Mouse (Mus musculus): ENCODE measurements around the gene Pcdh15.

The Pcdh15 gene

GRCm38 (mm10) chr10:73098966-73099845 lies at the start of gene Pcdh15:
Gene Pcdh15, plus strand, starts transcription at chr10:73099342.
- Histone ChIP-seq H3K4me3 (replicated peaks; ENCODE audit: low read length) (peak within 1 kb of the TSS; percentile 85), H3K9me3 (ENCODE audit: low read length) (no peaks in the 10 kb centered on the region), H3K4me1 (replicated peaks; ENCODE audit: low read depth, low read length) (peaks cover 27% of the 10 kb centered on the region), H3K36me3 (ENCODE audit: insufficient read depth, low read length) (no peaks in the 10 kb centered on the region), H3K27me3 (ENCODE audit: insufficient read depth, low read length) (peaks cover 73% of the 10 kb centered on the region)
- TF ChIP-seq POU5F1 (IDR thresholded peaks at IDR 0.05; ENCODE audit: borderline replicate concordance, low read length) (no peak), CTCF (conservative IDR thresholded peaks at IDR 0.05; ENCODE audit: low read length) (no peak), NANOG (IDR thresholded peaks at IDR 0.05; ENCODE audit: borderline replicate concordance, low read length) (no peak)

GRCm38 (mm10) chr10:73052074-73052473 lies 47.1 kb upstream of the Pcdh15 start:
- TF ChIP-seq POU5F1 (IDR thresholded peaks at IDR 0.05; ENCODE audit: borderline replicate concordance, low read length): no peak
- Histone ChIP-seq H3K9me3 (ENCODE audit: low read length) (no peaks in the 10 kb centered on the region), H3K27me3 (ENCODE audit: insufficient read depth, low read length) (no peaks in the 10 kb centered on the region), H3K4me3 (replicated peaks; ENCODE audit: low read length) (no peak overlapping the region), H3K4me1 (replicated peaks; ENCODE audit: low read depth, low read length) (peaks cover 18% of the 10 kb centered on the region), H3K36me3 (ENCODE audit: insufficient read depth, low read length) (no peaks in the 10 kb centered on the region)

DNA sequence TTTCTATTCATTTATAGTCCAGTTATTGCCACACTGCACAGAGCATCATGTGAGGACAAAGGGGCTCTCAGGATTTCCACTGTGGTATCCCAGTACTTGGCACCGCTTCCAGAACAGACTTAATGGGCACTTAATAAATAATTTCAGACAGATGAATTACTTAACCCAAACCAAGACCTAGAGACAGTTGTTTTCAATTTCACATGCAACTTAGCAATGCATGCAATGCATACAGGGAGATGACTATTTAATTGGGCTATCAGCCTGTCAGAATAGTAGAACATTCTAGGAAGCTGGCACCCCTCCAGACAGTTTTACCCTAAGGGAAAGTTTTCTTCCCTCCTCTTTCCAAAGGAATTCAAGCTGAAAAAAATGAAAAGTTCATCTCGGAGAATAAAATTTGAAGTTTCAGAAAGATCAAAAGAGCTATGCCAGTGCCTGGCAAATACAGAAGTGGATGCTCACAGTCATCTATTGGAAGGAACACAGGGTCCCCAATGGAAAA lies 39.4 kb upstream of the Pcdh15 start:
- no peak overlapping the region for H3K4me3 ChIP-seq (replicated peaks; ENCODE audit: low read length)
- no peaks in the 10 kb centered on the region for H3K9me3 ChIP-seq (ENCODE audit: low read length)
- H3K27me3 ChIP-seq (ENCODE audit: insufficient read depth, low read length): no peaks in the 10 kb centered on the region
- TF ChIP-seq CTCF (conservative IDR thresholded peaks at IDR 0.05; ENCODE audit: low read length) (no peak), NANOG (IDR thresholded peaks at IDR 0.05; ENCODE audit: borderline replicate concordance, low read length) (no peak), POU5F1 (IDR thresholded peaks at IDR 0.05; ENCODE audit: borderline replicate concordance, low read length) (no peak)
- H3K36me3 ChIP-seq (ENCODE audit: insufficient read depth, low read length): no peaks in the 10 kb centered on the region
- no peaks in the 10 kb centered on the region for H3K4me1 ChIP-seq (replicated peaks; ENCODE audit: low read depth, low read length)

GRCm38 (mm10) chr10:73086703-73087102 lies 12.4 kb upstream of the Pcdh15 start:
- TF ChIP-seq NANOG (IDR thresholded peaks at IDR 0.05; ENCODE audit: borderline replicate concordance, low read length) (no peak), CTCF (conservative IDR thresholded peaks at IDR 0.05; ENCODE audit: low read length) (no peak), POU5F1 (IDR thresholded peaks at IDR 0.05; ENCODE audit: borderline replicate concordance, low read length) (no peak)
- no peaks in the 10 kb centered on the region for H3K27me3 ChIP-seq (ENCODE audit: insufficient read depth, low read length)
- H3K36me3 ChIP-seq (ENCODE audit: insufficient read depth, low read length): no peaks in the 10 kb centered on the region
- no peaks in the 10 kb centered on the region for H3K4me1 ChIP-seq (replicated peaks; ENCODE audit: low read depth, low read length)
- H3K9me3 ChIP-seq (ENCODE audit: low read length): no peaks in the 10 kb centered on the region
- H3K4me3 ChIP-seq (replicated peaks; ENCODE audit: low read length): no peak overlapping the region

GRCm38 (mm10) chr10:73096531-73097135 lies 2.5 kb upstream of the Pcdh15 start:
- no peak for TF ChIP-seq NANOG (IDR thresholded peaks at IDR 0.05; ENCODE audit: borderline replicate concordance, low read length)
- no peak for TF ChIP-seq CTCF (conservative IDR thresholded peaks at IDR 0.05; ENCODE audit: low read length)
- no peak for TF ChIP-seq POU5F1 (IDR thresholded peaks at IDR 0.05; ENCODE audit: borderline replicate concordance, low read length)
- peak overlapping the region; percentile 72 for H3K4me3 ChIP-seq (replicated peaks; ENCODE audit: low read length)
- peaks cover 58% of the 10 kb centered on the region for H3K27me3 ChIP-seq (ENCODE audit: insufficient read depth, low read length)
- H3K9me3 ChIP-seq (ENCODE audit: low read length): no peaks in the 10 kb centered on the region
- H3K36me3 ChIP-seq (ENCODE audit: insufficient read depth, low read length): no peaks in the 10 kb centered on the region
- peaks cover 27% of the 10 kb centered on the region for H3K4me1 ChIP-seq (replicated peaks; ENCODE audit: low read depth, low read length)

- Histone ChIP-seq H3K36me3 (ENCODE audit: insufficient read depth, low read length) (no peaks in the 10 kb centered on the region), H3K27me3 (ENCODE audit: insufficient read depth, low read length) (peaks cover 63% of the 10 kb centered on the region), H3K4me3 (replicated peaks; ENCODE audit: low read length) (peak overlapping the region; percentile 72), H3K4me1 (replicated peaks; ENCODE audit: low read depth, low read length) (peaks cover 27% of the 10 kb centered on the region), H3K9me3 (ENCODE audit: low read length) (no peaks in the 10 kb centered on the region)
- TF ChIP-seq NANOG (IDR thresholded peaks at IDR 0.05; ENCODE audit: borderline replicate concordance, low read length) (no peak), POU5F1 (IDR thresholded peaks at IDR 0.05; ENCODE audit: borderline replicate concordance, low read length) (no peak), CTCF (conservative IDR thresholded peaks at IDR 0.05; ENCODE audit: low read length) (no peak)
Observed at GRCm38 (mm10) chr10:73097176-73097575, 2.0 kb upstream of the Pcdh15 start.

DNA sequence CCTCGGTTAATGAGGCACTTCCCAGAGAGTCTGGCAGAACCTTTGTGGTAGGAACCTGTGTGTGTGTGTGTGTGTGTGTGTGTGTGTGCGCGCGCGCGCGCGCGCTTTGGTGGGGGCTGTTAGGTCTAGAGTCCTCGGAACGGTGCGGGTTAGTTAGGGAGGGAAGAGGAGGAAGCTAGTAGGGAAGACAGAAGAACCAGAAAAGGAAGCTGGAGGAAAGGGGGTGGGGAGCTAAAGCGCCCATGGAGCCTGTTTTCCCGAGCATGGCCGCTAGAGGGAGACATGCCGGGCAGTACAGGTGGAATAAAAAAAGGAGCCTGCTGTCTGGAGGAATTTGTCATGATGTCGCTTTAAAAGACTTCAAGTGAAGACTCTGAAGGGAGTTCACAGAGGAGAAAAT lies 1.2 kb upstream of the Pcdh15 start:
- Histone ChIP-seq H3K4me3 (replicated peaks; ENCODE audit: low read length) (peak overlapping the region; percentile 72), H3K4me1 (replicated peaks; ENCODE audit: low read depth, low read length) (peaks cover 27% of the 10 kb centered on the region), H3K27me3 (ENCODE audit: insufficient read depth, low read length) (peaks cover 67% of the 10 kb centered on the region), H3K9me3 (ENCODE audit: low read length) (no peaks in the 10 kb centered on the region), H3K36me3 (ENCODE audit: insufficient read depth, low read length) (no peaks in the 10 kb centered on the region)
- TF ChIP-seq CTCF (conservative IDR thresholded peaks at IDR 0.05; ENCODE audit: low read length): peak; percentile 95
- TF ChIP-seq POU5F1 (IDR thresholded peaks at IDR 0.05; ENCODE audit: borderline replicate concordance, low read length): no peak
- TF ChIP-seq NANOG (IDR thresholded peaks at IDR 0.05; ENCODE audit: borderline replicate concordance, low read length): no peak

GRCm38 (mm10) chr10:73099846-73100241 lies 702 bp downstream of the Pcdh15 start:
- Histone ChIP-seq H3K4me1 (replicated peaks; ENCODE audit: low read depth, low read length) (peaks cover 27% of the 10 kb centered on the region), H3K27me3 (ENCODE audit: insufficient read depth, low read length) (peaks cover 73% of the 10 kb centered on the region), H3K36me3 (ENCODE audit: insufficient read depth, low read length) (no peaks in the 10 kb centered on the region), H3K4me3 (replicated peaks; ENCODE audit: low read length) (peak overlapping the region; percentile 85), H3K9me3 (ENCODE audit: low read length) (no peaks in the 10 kb centered on the region)
- no peak for TF ChIP-seq POU5F1 (IDR thresholded peaks at IDR 0.05; ENCODE audit: borderline replicate concordance, low read length)
- TF ChIP-seq CTCF (conservative IDR thresholded peaks at IDR 0.05; ENCODE audit: low read length): no peak
- TF ChIP-seq NANOG (IDR thresholded peaks at IDR 0.05; ENCODE audit: borderline replicate concordance, low read length): no peak
